In the genomic region with DNA sequence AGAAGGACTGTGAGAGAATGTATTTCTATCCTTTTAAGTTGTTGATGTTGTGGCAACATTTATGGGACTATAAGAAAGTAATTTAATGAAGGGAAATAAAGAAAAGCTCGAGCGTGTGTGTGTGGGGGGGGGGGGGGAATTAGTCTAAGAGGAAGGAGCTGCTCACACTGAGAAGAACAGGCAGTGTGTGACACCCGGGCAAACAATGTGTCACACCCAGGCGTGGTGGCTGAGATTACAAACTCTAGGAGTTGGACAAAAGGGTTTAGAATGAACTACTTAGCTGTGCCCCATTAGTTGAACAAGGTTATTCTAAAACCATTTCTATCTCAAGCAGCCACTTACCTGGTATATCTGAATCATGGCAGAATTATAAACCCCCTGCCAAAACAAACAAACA, we compare ENCODE assay signal across 1 mouse cellular context.
TF ChIP-seq lines count a peak whose summit lies in the region.

No protein-coding gene starts in this region.

TF ChIP-seq in CH12.LX, 34 proteins besides CTCF, POLR2A, EP300 and RAD21 (continued from another document):
- TF ChIP-seq BHLHE40 (IDR thresholded peaks at IDR 0.05; ENCODE audit: low read depth, low read length) (no peak), CHD2 (IDR thresholded peaks at IDR 0.05; ENCODE audit: low read length) (no peak), HCFC1 (IDR thresholded peaks at IDR 0.05; ENCODE audit: low read depth, low read length) (no peak), ZMIZ1 (IDR thresholded peaks at IDR 0.05; ENCODE audit: low read depth, low read length) (no peak), RCOR1 (conservative IDR thresholded peaks at IDR 0.05; ENCODE audit: low read depth, low read length) (no peak), TBP (conservative IDR thresholded peaks at IDR 0.05; ENCODE audit: low read depth, low read length) (no peak), TCF12 (IDR thresholded peaks at IDR 0.05; ENCODE audit: low read depth, low read length) (no peak), USF1 (IDR thresholded peaks at IDR 0.05; ENCODE audit: low read depth, low read length) (no peak), MEF2A (IDR thresholded peaks at IDR 0.05; ENCODE audit: borderline replicate concordance, low read depth, low read length) (no peak), ZC3H11A (IDR thresholded peaks at IDR 0.05; ENCODE audit: low read depth, low read length) (no peak), JUND (conservative IDR thresholded peaks at IDR 0.05; ENCODE audit: low read depth, low read length) (no peak), MAZ (IDR thresholded peaks at IDR 0.05; ENCODE audit: low read depth, low read length) (no peak), SMC3 (IDR thresholded peaks at IDR 0.05; ENCODE audit: low read depth, low read length) (no peak), MAX (IDR thresholded peaks at IDR 0.05; ENCODE audit: low read length) (no peak), NELFE (IDR thresholded peaks at IDR 0.05; ENCODE audit: low read depth, low read length) (no peak)
TF ChIP-seq in CH12.LX: peak in this region for 0.
